27 mouse cellular contexts compared by ENCODE assay signal in genomic region chr5:73182191-73182590, GRCm38 (mm10).
DNase-seq lines count a peak whose midpoint lies in the region; ATAC-seq and TF ChIP-seq lines count a peak whose summit lies in the region.
"Had no signal": no experiment of that assay in that cellular context is flagged by ENCODE, and none has a peak within 500 bp of the region (broad histone marks: within the 10 kb centered on the region; RNA-seq: fewer than 3 reads in every experiment).

No protein-coding gene starts in this region.

- no peak overlapping the region for H3K4me2 ChIP-seq in kidney, embryonic 15.5 days
- H3K4me2 ChIP-seq in forebrain, embryonic 14.5 days (ENCODE audit: low read length) = no peak overlapping the region
- H3K4me2 ChIP-seq: forebrain, embryonic 13.5 days; heart, embryonic 13.5 days had no signal

- no peak overlapping the region for H3K9ac ChIP-seq in kidney, embryonic 15.5 days
- no peak overlapping the region for H3K9ac ChIP-seq in forebrain, embryonic 14.5 days (ENCODE audit: low read length)
- H3K9ac ChIP-seq: forebrain, embryonic 13.5 days; heart, embryonic 13.5 days; liver, embryonic 14.5 days had no signal

- no peak for TF ChIP-seq CTCF in small intestine, adult 2 months (IDR thresholded peaks at IDR 0.05; ENCODE audit: extremely low read depth, insufficient read length, insufficient replicate concordance, low read depth, low read length)

- no peaks in the 10 kb centered on the region for H3K27me3 ChIP-seq in kidney, embryonic 15.5 days
- no peaks in the 10 kb centered on the region for H3K27me3 ChIP-seq in small intestine, adult 2 months (ENCODE audit: control insufficient read depth, insufficient read depth, low read length)
- H3K27me3 ChIP-seq in forebrain, embryonic 14.5 days (replicated peaks; ENCODE audit: control insufficient read depth, insufficient read depth, low read length) = no peaks in the 10 kb centered on the region
- H3K27me3 ChIP-seq: forebrain, embryonic 13.5 days; heart, embryonic 13.5 days had no signal

- no peak overlapping the region for H3K4me3 ChIP-seq in kidney, embryonic 15.5 days (replicated peaks)
- no peak overlapping the region for H3K4me3 ChIP-seq in small intestine, adult 2 months (ENCODE audit: low read depth, low read length)
- H3K4me3 ChIP-seq in forebrain, embryonic 14.5 days (ENCODE audit: low read depth, low read length) = no peak overlapping the region
- H3K4me3 ChIP-seq: forebrain, embryonic 13.5 days; heart, embryonic 13.5 days had no signal

- TF ChIP-seq POLR2A in small intestine, adult 2 months (IDR thresholded peaks at IDR 0.05; ENCODE audit: low read depth, low read length) = no peak

- peak; percentile 31 for DNase-seq in embryo, embryonic 10.5 days (ENCODE audit: low spot score)
- DNase-seq in embryo, embryonic 9.5 days (ENCODE audit: extremely low spot score) = no peak
- no peak for DNase-seq in kidney, postnatal 10 days
- DNase-seq in thymus, postnatal 4 days = peak; percentile 7
- DNase-seq in thymus, postnatal 25 days = no peak
- no peak for DNase-seq in forebrain, embryonic 14.5 days (ENCODE audit: low spot score)
- DNase-seq: adrenal gland, postnatal 10 days; cerebellum, adult 11-12 months; cerebellum, postnatal 10 days; heart, postnatal 10 days; kidney, adult 11 months; kidney, postnatal 4 days; layer of hippocampus, postnatal 36 days; left cerebral cortex, postnatal 4 days; liver; lung, adult 2 months; lung, postnatal 10 days; midbrain, embryonic 14.5 days; right cerebral cortex, postnatal 4 days had no signal

- H3K9me3 ChIP-seq in kidney, embryonic 15.5 days (replicated peaks) = no peaks in the 10 kb centered on the region
- 0 out of 2 replicates have a peak, but pooled peaks cover 2% of the 10 kb centered on the region for H3K9me3 ChIP-seq in forebrain, embryonic 14.5 days (replicated peaks; ENCODE audit: control insufficient read depth, low read length)
- H3K9me3 ChIP-seq: forebrain, embryonic 13.5 days; G1E; heart, embryonic 13.5 days had no signal

- 33% methylated on average over 9 of the region's 9 CpGs for WGBS in kidney, embryonic 15.5 days
- 28% methylated on average over 9 of the region's 9 CpGs for WGBS in small intestine, adult 2 months
- WGBS in forebrain, embryonic 14.5 days = 75% methylated on average over 9 of the region's 9 CpGs

- ATAC-seq in kidney, embryonic 15.5 days (replicated peaks; ENCODE audit: low FRiP score) = peak; percentile 38; the same call in 1 of the 2 replicates
- no peak for ATAC-seq in forebrain, embryonic 14.5 days
- ATAC-seq: forebrain, embryonic 13.5 days; hindbrain, embryonic 16.5 days had no signal

- H3K27ac ChIP-seq in kidney, embryonic 15.5 days = 0 out of 2 replicates have a peak overlapping the region, but pooled peaks have one; percentile 4
- H3K27ac ChIP-seq in small intestine, adult 2 months (ENCODE audit: insufficient read depth, low read depth, low read length) = peak overlapping the region; percentile 84
- H3K27ac ChIP-seq in forebrain, embryonic 14.5 days (ENCODE audit: low read depth, low read length) = no peak overlapping the region
- H3K27ac ChIP-seq: forebrain, embryonic 13.5 days; heart, embryonic 13.5 days; liver, embryonic 14.5 days; macrophage had no signal

- H3K4me1 ChIP-seq in kidney, embryonic 15.5 days = 0 out of 2 replicates have a peak, but pooled peaks cover 3% of the 10 kb centered on the region
- H3K4me1 ChIP-seq in small intestine, adult 2 months (ENCODE audit: control insufficient read depth, insufficient read depth, insufficient read length, low read length) = peaks cover 21% of the 10 kb centered on the region; the same call in 1 of the 2 replicates
- no peaks in the 10 kb centered on the region for H3K4me1 ChIP-seq in forebrain, embryonic 14.5 days (ENCODE audit: control insufficient read depth, insufficient read depth, low read length)
- H3K4me1 ChIP-seq: forebrain, embryonic 13.5 days had no signal

- 0 out of 2 replicates have a peak, but pooled peaks cover 7% of the 10 kb centered on the region for H3K36me3 ChIP-seq in kidney, embryonic 15.5 days
- H3K36me3 ChIP-seq in small intestine, adult 2 months (ENCODE audit: control insufficient read depth, insufficient read depth, low read length) = peaks cover 4% of the 10 kb centered on the region; the same call in 1 of the 2 replicates
- no peaks in the 10 kb centered on the region for H3K36me3 ChIP-seq in forebrain, embryonic 14.5 days (ENCODE audit: control insufficient read depth, insufficient read depth, low read length)

Comparison
In these comparisons a context has a peak if more than half of its experiments do, and no peak if none do; other contexts are left out.
1. DNase-seq: peak in embryo, embryonic 10.5 days (single experiment) and thymus, postnatal 4 days (single experiment); none in embryo, embryonic 9.5 days (single experiment), kidney, postnatal 10 days (single experiment), thymus, postnatal 25 days (single experiment) and forebrain, embryonic 14.5 days (single experiment).